Mouse (Mus musculus): ENCODE measurements around the gene Trim10.
"Not testable (repeated sequence)": the region's sequence is repeated elsewhere in the genome, so short reads cannot be mapped to it uniquely, and the experiment has no call there.

Trim10 gene

DNA sequence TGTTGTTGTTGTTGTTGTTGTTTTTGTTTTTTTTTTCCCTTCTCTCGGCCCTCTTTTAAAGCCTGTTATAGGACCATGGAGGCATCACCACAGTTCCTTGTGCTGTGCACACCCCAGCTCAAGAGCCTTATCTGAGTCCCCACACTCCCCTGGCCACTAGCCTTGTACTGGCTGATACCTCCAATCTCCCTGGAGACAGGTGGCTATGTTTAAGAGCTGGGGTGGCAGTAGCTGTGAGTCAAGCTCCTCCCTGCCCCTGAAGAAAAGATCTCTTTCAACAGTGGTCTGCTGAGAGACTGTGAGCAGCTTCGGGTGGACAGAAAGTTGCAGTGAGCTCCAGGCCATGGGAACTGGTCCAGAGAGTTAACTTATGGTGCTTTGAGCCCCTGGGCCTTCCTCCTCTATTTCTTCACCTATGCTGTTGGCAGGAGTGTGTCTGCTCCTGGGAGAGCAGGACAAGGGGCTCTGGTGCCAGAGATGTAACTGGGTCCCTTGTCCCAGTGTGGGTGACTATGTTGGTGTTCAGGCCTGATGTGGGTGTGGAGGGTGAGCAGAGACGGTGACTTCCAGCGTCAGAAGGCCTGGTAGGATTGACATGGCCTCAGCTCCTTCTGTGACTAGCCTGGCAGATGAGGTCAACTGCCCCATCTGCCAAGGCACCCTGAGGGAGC is at the start of gene Trim10:
Gene Trim10 (plus strand): TSS at position 291 of the 671 bp plus-strand sequence.
- DNase-seq (ENCODE audit: extremely low read depth, low read depth, low spot score), result no peak

DNA sequence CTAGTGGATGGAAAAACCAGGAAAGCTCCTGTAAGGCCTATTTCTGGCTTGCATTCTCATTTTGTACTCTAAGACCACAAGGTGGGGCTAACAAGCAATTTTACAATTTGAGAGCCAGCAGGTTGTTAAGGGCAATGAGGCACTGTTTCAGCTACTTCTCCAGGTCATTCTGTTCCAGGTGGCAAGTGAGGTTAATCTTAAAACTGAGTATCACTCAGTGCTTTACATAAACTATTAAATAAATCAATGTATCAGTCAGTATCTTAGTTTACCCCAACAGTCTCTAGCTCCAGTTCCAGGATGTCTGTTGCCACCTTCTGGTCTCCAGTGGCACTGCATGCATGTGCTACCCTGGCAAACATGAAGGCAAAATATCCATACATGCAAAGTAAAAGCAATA is 45.4 kb upstream of the Trim10 start:
- DNase-seq (ENCODE audit: extremely low read depth, low read depth, low spot score), result no peak

DNA sequence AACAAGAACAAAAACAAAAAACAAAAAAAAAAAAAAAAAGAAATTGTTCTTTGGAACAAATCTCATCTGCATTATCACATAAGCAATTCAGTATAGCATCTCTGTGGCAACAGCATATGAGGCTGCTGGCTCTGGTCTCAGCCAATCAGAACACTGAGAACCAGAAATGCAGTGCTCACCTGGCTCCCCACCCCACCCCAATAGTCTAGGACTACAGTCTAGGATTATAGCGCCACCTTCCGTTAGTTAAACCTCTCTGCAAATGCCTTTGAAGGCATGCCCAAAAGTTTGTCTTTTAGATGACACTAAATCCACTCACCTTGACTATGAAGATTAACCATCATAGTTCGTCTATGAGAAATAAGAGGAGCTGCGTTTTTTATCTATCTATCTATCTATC is 43.8 kb upstream of the Trim10 start:
- DNase-seq (ENCODE audit: extremely low read depth, low read depth, low spot score), result no peak

DNA sequence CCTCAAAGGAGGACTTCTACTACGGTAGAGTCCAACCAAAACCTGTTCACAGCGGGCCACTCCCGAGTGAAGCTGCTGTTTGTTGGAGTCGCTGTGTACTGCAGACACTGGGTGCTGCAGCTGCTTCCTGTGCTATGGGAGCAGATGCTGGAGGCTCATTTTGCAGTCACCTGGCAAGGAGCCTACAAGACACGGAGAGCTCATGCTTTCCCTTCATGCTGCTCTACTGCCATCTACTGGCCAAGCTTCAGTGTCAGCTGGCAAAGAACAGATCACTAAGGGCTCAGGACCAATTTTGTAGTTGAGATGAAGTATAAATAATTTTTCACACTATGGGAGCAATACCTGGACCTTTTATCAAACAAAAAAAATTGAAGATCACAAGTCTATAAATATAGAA is 43.4 kb upstream of the Trim10 start:
- DNase-seq (ENCODE audit: extremely low read depth, low read depth, low spot score), result not testable (repeated sequence)

DNA sequence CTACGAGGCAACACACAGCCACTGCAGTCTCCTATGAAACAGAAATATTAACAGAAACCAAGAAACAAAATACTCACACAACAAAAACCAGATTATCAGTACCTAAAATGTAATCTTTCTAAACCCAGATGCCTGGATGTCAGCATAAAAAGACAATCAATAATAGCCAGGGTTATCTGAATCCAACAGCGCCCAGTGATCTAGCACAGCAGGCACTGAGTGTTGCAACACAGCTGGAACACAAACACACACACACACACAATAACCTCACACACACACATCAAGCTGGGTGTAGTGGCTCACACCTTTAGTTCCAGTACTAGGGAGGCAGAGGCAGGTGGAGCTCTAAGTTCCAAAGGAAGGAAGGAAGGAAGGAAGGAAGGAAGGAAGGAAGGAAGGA is 40.9 kb upstream of the Trim10 start:
- DNase-seq (ENCODE audit: extremely low read depth, low read depth, low spot score), result no peak

DNA sequence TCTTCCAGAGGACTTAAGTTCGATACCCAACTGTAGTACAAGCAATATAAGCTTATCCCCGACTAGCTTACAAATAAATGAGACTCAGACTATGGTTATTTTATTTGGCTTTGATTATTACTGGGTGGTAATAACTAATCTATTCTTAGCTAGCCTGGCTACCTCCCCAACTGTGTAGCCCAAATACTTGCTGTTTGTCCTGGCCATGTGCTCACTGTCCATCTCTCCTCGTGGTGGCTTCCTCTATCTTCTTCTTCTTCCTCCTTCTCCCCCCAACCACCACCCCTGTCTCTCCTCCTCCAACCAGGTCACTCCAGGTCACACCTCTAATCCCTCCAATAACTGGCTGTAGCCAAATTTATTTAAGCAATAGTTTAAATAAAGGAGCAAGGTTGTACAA is 38.9 kb upstream of the Trim10 start:
- no peak for DNase-seq (ENCODE audit: extremely low read depth, low read depth, low spot score)

DNA sequence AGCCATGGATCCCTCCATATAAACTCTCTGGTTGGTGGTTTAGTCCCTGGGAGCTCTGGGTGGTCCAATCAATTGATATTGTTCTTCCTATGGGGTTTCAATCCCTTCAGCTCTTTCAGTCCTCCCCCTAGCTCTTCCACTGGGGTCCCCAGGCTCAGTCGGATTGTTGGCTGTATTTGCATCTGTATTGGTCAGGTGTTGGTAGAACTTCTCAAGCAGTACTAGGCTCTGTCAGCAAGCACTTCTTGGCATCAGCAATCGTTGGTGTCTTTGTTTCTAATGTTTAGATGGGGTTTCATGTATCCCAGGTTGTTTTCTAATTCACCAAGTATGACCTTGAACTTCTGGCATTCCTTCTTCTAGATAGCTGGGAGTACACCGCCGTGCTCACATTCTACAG is 36.7 kb upstream of the Trim10 start:
- DNase-seq (ENCODE audit: extremely low read depth, low read depth, low spot score), result no peak

DNA sequence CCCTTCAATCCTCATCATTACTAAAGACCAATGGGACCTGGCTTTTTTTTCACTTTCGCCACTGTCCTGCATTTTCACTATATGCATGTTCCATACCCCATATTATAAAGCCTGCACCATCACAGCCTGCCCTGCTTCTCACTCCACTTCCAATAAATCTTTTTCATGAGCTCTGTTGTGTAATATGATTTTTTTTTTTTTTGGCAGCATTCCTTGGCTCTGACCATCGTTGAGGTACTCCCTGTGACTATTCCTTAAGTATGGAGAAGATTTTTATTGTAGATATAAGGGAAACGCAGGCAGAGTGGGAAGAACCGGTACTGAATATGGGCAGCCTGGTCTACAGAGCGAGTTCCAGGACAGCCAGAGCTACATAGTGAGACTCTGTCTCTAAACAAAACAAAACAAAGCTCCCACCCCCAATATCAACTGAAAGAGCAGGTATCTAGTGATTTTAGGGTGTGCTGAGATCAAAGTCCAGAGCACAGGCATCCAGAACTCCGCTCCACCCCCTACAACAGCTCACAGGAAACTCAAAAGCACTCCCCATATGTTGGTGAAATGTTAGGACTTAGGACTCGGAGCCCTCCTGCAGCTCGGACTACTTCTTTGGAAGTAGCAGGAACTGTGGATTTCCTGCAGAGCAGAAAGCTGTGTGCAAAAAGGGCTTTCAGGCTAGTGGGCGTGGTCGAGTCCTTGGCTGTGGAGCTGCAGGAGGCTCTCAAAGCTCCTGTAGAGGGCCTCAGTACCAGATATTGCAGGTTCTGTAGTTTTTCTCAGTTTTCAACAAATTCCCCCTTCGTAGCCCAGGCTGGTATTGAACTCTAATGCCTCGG is 33.6 kb upstream of the Trim10 start:
- no peak for DNase-seq (ENCODE audit: extremely low read depth, low read depth, low spot score)

DNA sequence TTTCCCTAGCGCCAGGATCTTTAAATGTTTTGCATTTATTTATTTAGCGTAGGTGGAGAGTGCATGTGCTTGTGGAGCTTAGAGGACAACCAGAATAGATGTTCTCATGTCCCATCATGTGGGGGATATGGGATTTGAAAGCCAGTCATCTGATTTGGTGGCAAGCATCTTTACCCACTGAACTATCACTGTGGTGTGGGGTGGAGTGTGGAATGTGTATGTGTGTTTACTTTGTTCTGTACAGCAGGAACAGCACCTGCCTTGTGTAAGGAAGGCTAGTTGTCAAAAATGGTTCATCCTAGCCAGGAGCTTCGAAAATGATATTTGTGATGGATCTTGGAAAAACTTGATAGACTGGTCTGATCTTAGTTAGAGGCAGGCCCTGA is 33.0 kb upstream of the Trim10 start:
- DNase-seq (ENCODE audit: extremely low read depth, low read depth, low spot score), result no peak

DNA sequence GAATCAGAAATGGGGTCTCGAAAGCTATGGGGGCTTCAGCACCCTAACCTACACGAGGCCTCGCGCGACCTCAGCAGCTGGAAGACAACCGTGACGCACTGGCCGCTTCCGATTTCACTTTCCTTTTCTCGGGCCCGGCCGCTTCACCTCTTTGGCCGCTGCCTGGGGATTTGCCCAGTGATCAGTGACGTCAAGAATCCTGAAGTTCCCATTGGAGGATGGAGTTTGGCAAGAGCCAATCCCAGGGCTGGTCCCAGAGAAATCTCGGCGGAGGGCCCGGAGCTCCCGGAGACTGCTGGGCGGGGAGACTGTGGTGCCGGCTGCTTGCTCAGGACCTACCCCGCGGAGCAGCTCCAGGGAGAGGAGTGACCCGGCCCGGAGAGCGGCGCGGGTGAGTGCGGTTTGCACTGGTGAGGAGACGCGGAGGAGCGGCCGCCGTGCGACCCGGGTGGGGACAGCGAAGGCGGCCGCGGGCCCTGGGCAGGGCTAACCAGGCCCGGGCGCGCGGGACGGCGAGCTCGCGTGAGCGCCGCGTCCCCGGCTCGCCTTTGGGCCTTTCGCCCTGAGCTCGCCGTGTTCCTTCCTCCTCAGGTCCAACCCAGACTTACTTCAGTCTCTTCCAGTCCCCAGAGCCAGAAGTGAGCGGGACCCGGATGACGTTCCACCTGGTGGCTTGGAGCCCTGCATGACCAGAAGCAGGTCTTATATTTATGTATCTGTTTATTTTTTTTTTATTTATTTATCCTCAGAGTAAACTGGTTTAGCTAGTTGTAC is 32.3 kb upstream of the Trim10 start, which contains the start of gene Trim26:
Gene Trim26 (plus strand): TSS at position 261 of the 774 bp plus-strand sequence.
- peak; percentile 68 for DNase-seq (ENCODE audit: extremely low read depth, low read depth, low spot score)

DNA sequence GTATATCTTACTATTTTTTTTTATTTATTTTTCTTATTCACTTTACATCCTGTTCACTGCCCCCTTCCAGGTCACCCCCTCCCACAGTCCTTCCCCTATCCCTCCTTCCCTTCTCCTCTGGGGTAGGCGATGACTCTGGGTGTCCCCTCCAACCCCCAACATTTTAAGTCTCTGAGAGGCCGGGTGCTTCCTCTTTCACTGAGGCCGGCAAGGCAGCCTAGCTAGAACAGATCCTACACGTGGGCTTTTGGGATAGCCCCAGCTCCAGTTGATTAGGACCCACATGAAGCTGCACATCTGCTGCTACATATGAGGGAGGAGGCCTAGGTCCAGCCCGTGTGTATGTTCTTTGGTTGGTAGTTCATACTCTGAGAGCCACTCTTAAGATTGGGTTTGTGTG is 30.4 kb upstream of the Trim10 start:
- no peak for DNase-seq (ENCODE audit: extremely low read depth, low read depth, low spot score)

DNA sequence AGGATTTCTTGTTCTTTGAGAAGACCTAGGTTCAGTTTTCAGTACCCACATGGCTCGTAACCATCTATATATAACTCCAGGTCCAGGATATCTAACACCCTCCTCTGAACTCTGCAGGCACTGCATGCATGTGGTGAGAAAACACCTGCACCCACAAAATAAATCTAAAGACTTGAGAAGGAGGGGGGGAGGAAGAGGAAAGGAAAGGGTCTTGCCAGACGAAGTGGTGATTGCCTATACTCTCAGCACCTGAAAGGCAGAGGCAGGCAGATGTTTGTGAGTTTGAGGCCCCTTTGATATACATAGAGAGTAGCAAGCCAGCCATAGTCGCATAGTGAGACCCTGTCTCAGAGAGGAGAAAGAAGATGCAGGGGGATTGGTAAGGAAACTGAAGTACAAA is 29.4 kb upstream of the Trim10 start:
- no peak for DNase-seq (ENCODE audit: extremely low read depth, low read depth, low spot score)

DNA sequence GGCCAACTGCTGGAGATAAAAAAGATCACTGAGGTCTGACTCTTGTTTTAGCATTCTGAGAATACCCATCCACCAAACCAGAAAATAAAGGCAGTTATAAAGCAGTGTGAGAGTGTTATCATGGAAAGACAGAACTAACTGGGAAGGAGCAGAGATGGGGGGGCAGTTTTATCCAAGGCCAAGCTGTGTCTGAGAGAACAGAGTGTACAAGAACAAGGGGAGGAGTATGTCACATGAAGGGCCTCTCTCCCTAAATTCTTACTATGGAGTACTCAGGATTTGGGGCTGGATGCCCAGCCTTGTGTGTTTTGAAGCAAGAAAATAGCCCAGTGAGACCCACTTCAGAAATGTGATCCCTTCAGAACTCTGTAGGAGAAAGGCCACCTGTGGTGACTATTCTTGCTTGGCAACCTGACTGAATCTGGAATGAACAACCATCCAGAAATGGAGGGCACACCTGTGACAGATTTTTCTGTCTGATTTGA is 28.4 kb upstream of the Trim10 start:
- no peak for DNase-seq (ENCODE audit: extremely low read depth, low read depth, low spot score)

DNA sequence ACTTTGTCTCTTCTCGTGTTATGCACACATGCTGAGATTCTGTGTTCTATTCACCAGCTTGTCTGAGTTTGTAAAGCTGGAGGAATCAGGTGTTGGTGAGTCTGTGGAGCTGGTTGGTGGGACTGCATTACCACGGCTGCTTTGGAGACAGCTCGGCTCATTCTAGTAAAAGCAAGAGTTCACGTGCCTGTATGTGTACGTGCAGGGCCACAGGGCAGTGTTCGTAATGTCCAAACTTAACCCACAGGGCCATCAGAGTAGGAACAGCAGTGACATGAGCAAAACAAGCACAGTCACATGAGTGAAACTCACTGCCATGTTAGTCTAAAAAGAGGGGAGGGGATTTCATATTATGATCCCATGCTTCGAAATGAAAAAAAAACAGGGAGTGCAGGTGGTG is 25.7 kb upstream of the Trim10 start:
- no peak for DNase-seq (ENCODE audit: extremely low read depth, low read depth, low spot score)

DNA sequence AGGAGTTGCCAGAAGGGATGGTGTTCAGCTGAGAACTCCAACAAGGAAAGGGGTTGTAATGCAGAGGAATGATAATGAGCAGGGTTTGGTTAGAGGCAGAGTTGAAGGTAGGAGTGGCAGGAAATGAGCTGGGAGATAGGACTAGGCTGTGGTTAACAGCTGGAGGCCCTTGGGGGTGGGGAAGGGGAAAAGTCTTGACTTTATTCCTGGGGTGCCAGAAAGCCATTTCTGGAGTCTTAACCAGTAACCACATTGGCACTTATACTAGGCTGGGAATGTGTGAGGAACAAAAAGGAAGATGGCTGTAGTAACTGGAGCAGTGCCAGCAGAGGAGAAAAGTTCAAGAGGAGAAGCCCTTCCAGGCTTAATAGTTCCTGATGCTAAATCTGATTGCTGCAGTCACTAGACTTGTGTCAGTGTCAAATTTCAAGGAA is 25.1 kb upstream of the Trim10 start:
- DNase-seq (ENCODE audit: extremely low read depth, low read depth, low spot score), result no peak

DNA sequence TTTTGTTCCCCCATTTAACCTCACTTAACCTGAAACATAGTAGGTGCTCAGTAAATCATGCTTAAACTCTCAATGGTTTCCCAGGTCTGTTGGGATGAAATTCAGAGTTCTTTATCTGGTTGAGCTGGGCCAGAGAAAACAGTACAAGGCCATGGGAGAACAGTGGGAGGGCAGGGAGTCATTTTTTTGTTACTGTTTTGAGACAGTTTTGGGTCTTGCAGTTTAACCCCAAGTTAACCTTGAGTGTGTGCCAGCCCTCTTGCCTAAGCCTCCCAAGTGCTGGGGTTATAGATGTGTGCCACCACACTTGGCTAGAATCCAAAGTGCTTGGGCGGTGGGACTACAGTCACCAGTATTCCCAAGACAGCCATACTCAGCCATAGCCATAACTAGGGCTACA is 24.6 kb upstream of the Trim10 start:
- DNase-seq (ENCODE audit: extremely low read depth, low read depth, low spot score), result peak; percentile 74

DNA sequence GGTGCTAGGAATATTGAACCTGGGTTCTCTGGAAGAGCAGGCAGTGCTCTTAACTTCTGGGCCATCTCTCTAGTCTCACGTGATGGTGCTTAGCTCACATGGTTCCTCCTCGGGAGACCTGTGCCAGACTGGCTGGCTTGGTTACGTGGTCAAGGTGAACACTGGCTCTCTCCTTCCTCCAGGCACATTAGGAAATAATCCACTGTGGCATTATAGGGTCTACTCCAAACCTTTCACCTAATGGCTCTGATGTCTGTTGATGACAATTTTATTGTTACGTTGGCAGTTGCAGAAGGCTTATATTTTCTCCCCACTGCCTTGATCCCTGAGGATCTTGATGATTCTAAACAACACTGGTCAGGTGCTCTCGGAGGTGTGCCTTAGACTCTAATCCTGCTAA is 20.5 kb upstream of the Trim10 start:
- peak; percentile 80 for DNase-seq (ENCODE audit: extremely low read depth, low read depth, low spot score)

DNA sequence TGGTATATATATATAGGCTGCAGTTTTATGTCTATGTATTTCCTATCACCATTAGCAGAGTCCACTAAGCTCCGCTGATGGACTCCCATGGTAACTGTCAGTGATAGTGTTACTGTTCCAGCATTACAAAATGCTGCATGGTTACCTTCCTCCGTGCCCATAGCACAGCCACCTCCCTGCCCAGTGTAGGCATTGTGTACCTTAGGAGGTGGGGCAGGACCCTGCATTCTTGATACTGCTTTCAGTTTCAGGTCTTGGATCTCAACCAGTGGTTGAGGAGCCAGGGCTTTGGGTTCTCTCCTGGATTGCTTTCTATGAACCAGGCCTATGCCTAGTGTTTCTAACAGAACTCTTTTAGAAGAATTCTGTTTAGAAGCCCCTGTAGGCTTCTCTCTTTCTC is 19.4 kb upstream of the Trim10 start:
- no peak for DNase-seq (ENCODE audit: extremely low read depth, low read depth, low spot score)

DNA sequence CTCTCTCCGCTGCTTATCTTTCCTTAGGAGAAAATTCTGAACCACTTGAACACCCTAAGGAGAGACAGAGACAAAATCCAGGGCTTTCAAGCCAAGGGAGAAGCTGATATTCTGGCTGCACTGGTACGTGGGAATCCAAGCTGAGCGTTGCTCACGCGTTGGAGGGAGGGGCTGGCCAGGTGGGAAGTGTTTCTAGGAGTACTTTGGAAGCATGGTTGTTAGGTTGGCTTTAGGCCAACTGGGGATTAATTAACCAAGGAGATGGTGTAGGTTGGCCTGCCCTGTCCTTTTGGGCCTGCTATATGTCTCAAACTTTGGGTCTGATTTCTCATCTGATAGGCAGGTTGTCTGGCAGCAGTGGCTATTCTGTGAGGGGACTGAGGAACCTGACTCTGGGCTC is 18.2 kb upstream of the Trim10 start:
- no peak for DNase-seq (ENCODE audit: extremely low read depth, low read depth, low spot score)

DNA sequence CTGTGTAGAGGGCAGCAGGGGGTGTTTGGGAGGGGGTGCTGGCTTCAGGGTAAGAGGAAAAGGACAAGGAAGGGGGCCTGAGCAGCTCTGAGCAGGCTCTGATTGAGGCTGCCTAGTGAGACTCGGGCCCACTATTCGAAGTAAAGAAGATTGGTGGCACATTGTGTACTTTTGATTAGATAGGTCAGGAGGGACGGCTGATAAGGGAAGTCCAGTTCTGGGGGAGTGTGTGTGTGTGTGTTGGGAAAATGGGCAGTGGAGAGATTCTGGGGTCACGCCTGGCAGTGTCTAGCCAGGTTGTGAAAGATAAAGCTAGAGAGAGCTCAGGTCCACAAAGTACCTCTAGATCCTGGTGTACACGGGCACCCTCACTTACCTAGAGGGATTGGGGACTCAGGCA is 17.7 kb upstream of the Trim10 start:
- no peak for DNase-seq (ENCODE audit: extremely low read depth, low read depth, low spot score)

DNA sequence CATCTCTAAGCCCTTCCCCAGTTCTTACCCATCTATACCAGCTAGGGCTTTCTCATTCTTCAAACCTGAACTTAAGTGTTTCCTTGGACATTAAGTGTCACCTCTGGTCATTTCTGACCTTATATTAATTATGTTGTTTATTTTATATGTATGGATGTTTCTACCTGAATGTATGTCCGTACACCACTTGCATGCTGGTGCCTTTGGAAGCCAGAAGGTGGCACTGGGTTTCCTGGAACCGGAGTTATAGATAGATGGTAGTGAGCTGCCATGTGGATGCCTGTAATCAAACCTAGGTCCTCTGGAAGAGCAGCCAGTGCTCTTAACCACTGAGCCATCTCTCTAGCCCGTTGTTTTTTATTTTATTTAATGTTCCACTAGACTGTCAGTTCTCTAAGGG is 13.9 kb upstream of the Trim10 start:
- no peak for DNase-seq (ENCODE audit: extremely low read depth, low read depth, low spot score)

DNA sequence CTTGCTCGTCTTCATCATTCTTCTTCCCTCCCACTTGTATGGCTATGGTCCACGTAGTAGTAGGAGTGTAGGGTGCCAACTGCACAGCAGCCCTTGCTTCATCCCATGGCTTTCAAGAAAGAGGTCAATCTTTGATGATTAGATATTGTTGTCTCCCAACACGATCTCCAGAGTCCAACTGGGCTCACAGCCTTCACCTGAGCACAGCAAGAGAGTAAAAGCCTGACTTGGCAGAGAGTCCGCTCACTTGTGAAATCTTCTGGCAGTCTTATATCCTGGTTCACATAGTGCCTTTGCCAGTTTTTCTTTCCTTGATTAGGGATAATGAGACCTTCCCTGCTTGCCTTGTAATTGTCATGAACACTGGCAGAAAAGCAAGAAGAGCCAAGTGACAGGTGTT is 13.1 kb upstream of the Trim10 start:
- DNase-seq (ENCODE audit: extremely low read depth, low read depth, low spot score), result peak; percentile 99
